Mouse (Mus musculus): ENCODE measurements around the gene Cdk14.

Cdk14 gene

DNA sequence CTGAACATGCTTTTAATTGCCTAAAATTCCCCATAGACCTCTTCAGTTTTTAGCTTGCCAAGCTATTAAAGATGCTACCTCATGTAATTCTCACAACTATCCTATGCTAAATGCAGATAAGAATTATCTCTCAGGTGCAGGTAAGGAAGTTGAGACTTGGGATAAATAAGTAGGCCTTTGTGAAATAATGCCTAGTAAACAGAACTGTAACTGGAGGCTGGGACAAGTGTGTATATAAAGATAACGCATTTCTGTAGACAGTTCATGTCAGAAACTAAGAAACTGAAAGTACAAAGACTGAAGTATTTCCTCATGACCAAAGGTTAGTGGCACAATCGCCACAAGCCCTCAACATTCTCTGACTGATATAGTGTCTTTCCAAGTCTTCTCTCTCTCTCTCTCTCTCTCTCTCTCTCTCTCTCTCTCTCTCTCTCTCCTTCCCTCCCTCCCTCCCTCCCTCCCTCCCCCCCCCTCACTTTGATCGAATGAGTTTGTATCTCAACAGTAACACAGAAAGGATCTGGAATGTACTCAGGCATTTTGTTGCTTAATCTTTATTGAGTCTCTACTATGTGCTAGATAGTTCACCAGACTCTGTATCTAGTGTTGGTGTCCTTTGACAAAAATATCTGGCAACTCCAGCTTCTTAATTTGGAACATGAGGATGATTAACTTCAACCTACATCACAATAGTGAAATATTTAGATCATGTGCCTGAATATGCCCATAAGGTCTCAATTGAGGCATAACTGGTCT lies 233.9 kb downstream of the Cdk14 start:
- no peak for DNase-seq (ENCODE audit: low spot score in 2 of 2)

GRCm38 (mm10) chr5:5185521-5185920 lies 234.6 kb downstream of the Cdk14 start:
- DNase-seq (ENCODE audit: low spot score in 2 of 2) = no peak

- no peak for DNase-seq (ENCODE audit: low spot score in 2 of 2)
Measured at GRCm38 (mm10) chr5:5180711-5181110, 239.4 kb downstream of the Cdk14 start.

DNA sequence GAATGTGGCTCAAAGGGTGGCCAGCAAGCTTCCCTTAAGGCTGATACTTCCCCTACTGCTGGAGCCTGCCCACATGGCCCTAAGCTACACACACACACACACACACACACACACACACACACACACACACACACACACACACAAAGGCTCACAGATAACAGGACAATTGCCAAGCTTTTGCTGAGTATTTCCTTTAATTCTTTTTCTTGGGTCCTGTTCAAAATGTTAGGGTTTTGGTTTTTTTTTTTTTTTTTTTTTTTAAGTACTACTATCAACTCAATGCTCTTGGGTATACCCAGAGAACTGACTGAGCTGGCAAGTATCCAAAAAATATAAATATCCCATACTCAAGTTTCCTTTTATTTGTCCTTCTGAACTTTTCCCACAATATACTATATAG lies 239.8 kb downstream of the Cdk14 start:
- no peak for DNase-seq (ENCODE audit: low spot score in 2 of 2)

DNA sequence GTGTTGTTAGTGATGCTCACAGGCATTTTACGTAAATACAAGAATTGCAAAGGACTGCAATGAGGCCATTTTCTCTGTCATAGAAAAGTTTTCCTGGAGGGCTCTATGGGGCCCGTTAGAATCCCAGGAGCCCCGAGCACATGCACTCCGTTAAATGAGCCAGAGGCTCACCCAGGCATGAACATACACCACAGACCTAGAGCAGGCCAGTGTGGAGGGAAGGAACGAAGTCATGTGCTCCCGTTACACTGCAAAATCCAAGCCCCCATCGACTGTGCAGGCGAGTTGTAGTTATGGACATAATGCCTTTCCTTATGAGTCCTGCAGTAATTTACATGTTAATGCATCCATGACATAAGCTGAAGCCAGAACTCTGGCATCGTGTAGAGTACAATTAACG lies 244.1 kb downstream of the Cdk14 start:
- DNase-seq (ENCODE audit: low spot score in 2 of 2) = no peak

- DNase-seq (ENCODE audit: low spot score in 2 of 2) = no peak
Measured at GRCm38 (mm10) chr5:5175611-5176010, 244.5 kb downstream of the Cdk14 start.

GRCm38 (mm10) chr5:5175090-5175489 lies 245.0 kb downstream of the Cdk14 start:
- no peak for DNase-seq (ENCODE audit: low spot score in 2 of 2)

GRCm38 (mm10) chr5:5166086-5166485 lies 254.0 kb downstream of the Cdk14 start:
- DNase-seq (ENCODE audit: low spot score in 2 of 2) = no peak

GRCm38 (mm10) chr5:5164326-5164725 lies 255.8 kb downstream of the Cdk14 start:
- DNase-seq (ENCODE audit: low spot score in 2 of 2) = no peak

DNA sequence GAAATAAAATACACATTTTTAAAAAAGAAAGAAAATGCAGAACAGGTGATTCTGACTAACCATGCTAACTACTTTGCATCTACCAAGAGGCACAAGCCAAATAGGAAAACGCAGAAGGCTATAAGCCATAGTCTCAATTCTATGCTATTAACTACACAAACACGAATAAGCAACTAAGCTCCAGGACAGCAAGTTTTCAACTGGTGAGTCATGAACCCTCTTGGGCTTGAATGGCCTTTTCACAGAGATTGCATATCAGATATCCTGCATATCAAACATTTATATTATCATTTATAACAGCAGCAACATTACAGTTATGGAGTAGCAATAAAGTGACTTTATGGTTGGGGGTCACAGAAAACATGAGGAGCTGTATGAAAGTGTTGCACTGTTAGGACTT lies 256.3 kb downstream of the Cdk14 start:
- DNase-seq (ENCODE audit: low spot score in 2 of 2) = no peak

DNA sequence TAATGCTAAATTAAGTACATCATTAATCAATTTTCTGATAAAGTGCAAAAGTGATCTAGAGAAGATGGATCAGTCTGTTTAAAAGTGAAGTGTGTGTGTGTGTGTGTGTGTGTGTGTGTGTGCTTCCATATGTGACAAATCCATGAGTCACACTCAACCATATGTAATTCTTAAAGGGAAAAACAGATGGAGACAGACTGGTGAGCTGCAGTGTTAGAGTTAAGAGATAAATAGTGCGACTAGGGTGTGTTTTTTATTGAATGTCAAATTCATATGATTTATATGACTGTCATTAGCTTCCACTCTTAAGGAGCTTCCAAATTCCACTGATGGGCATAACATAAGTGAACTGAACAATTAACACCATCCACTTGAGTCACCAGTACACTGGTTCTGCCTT lies 260.6 kb downstream of the Cdk14 start:
- DNase-seq (ENCODE audit: low spot score in 2 of 2) = no peak

- no peak for DNase-seq (ENCODE audit: low spot score in 2 of 2)
Measured at GRCm38 (mm10) chr5:5139855-5140254, 280.3 kb downstream of the Cdk14 start.

GRCm38 (mm10) chr5:5134905-5135511 lies 285.1 kb downstream of the Cdk14 start:
- no peak for DNase-seq (ENCODE audit: low spot score in 2 of 2)

GRCm38 (mm10) chr5:5134143-5134904 lies 285.8 kb downstream of the Cdk14 start:
- DNase-seq (ENCODE audit: low spot score in 2 of 2) = no peak

- no peak for DNase-seq (ENCODE audit: low spot score in 2 of 2)
Measured at GRCm38 (mm10) chr5:5128852-5129251, 291.3 kb downstream of the Cdk14 start.

DNA sequence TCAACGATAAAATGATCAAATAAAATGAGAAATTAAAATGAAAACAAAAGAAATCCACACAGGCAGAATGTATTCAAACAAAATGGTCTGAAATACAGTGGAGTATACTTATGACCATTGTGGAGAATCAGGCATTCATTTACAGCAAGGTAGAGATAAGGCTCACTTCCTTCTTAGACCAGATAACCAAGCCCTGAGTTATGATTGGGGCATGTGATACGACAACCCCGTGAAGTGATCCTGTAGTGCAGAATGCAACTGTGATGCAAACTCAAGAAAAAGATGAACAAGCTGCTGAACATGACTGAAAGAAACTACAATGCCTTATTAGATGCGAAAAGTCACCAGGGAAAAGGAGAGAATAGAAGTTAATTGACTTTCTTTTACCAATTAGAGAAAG lies 295.5 kb downstream of the Cdk14 start:
- DNase-seq (ENCODE audit: low spot score in 2 of 2) = no peak

GRCm38 (mm10) chr5:5116775-5117522 lies 303.2 kb downstream of the Cdk14 start:
- no peak for DNase-seq (ENCODE audit: low spot score in 2 of 2)

- DNase-seq (ENCODE audit: low spot score in 2 of 2) = no peak
Measured at GRCm38 (mm10) chr5:5115546-5115945, 304.6 kb downstream of the Cdk14 start.

- DNase-seq (ENCODE audit: low spot score in 2 of 2) = no peak
Measured at GRCm38 (mm10) chr5:5109621-5110020, 310.5 kb downstream of the Cdk14 start.

DNA sequence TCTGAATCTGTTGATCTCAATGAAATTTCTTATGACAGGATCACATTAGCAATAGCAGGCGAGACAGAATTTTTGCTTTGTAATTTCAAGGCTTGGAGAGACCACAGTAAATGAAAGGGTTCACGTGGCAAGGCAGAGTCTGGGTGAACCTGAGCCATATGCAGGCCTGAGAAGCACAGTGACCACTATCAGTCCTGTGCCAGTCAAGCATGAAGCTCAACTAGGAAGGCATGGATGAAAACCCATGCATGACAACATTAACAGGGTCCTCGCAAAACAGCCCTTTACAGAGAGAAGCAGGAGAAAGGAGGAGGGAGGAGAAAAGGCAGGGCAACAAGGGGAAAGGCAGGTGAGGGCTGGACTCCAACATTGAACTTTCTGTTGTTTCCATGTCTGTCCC lies 311.1 kb downstream of the Cdk14 start:
- no peak for DNase-seq (ENCODE audit: low spot score in 2 of 2)

DNA sequence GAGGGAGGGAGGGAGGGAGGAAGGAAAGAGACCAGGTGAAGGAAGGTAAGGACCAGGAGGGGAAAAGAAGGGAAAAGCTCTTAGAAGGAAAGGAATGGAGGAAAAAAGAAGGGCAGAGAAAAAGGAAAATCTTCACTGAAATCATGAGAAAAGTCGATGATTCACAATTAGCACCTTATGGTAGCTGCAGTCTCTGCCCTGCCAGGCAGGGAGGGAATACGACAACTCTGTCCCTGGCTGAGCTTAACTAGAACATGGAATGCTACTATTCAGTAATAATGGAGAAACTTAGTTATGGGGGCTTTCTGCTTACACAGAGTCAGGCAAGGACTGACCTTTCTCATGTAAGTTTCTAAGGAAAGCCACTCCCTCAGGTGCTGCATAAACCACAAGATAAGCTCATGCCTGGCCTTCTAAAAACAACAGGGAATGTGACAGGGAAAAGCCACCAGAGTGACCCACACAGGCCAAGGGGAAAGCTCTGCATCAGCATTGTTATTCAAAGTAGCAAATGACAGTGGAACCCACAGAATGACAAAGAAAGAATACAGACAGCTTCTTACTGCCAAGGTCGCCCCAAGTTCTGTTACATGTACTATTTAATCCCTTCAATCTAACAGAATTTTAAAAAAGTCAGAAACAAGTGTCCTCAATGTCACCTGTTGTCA lies 323.7 kb downstream of the Cdk14 start:
- no peak for DNase-seq (ENCODE audit: low spot score in 2 of 2)

DNA sequence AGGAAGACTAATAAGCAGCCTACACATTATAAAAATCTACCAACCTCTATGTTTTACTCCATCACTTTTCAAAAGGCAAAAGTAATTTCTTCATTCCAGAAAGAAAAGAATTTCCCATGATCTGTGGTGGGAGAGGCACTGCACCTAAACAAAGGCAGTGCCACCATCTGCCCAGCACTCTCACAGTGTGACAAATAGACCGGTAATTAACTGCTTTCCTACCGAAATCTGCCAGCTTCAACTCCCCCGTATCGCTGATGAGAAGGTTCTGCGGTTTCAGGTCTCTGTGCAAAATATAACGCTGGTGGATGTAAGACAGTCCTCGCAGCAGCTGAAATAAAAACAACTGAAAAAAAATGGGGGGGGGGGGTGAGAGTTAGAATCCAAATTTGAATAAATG lies 327.4 kb downstream of the Cdk14 start:
- DNase-seq (ENCODE audit: low spot score in 2 of 2) = no peak
